Mouse (Mus musculus) gastrocnemius, adult 8-10 months (tissue): ENCODE data around the gene Olfr1087. TPM values are rescaled to one million over a fixed set of nuclear protein-coding genes. Genes with fewer than 3 reads are reported as not detected.
"Not testable (repeated sequence)": the region's sequence is repeated elsewhere in the genome, so short reads cannot be mapped to it uniquely, and the experiment has no call there.

Source experiments
- DNase-seq, 2 experiments: peaks; one replicate each; pipeline ENCODE4 v3.0.0; 2022; ENCODE audit warnings: low spot score in 2 of 2
- total RNA-seq, 4 experiments: library from RNA; stranded (reverse); gene quantifications; 2 replicates each; pipeline ENCODE4 v1.2.4; 2022

Gene Olfr1087
- total RNA-seq, result not detected

DNA sequence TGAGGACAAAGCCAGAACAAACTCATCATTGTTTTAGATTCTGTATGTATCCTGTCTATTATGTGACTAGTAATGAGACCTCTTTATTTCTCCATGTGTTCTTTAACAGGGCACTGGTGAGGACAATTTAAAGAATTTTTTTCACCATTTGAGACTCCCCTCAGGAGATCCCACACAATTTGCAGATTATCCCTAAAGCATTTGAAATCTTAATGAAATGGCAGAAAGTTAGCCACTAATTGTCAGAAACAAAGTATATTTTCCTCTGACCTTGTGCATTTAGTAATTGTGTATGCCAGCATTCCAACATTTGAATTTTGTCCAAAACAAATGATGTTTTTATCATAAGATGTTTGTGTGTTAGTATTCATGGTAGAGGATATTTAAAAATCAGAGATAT is at the start of gene Olfr1087:
TSS of gene Olfr1087 (minus strand) at position 101 of the 400 bp plus-strand sequence.
- no peak for DNase-seq

DNA sequence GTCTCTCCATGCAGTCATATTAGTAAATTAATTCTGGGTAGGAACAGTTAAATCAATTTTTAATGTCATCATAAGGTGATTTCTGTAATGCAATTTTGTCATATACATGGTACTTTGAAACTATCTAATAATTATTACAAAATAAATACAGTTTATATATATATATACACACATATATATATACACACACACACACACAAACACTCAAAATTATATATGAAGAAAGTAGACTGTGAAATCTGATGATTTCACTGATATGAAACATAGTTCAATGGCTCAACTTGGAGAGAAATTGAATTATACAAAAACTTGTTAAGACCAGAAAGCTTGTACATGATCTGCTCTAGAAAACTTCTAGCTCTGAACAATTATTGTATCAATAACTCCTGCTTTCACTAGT is 35.4 kb upstream of the Olfr1087 start, which contains the start of gene Olfr1089:
TSS of gene Olfr1089 (minus strand) at position 101 of the 400 bp plus-strand sequence.
- no peak for DNase-seq

DNA sequence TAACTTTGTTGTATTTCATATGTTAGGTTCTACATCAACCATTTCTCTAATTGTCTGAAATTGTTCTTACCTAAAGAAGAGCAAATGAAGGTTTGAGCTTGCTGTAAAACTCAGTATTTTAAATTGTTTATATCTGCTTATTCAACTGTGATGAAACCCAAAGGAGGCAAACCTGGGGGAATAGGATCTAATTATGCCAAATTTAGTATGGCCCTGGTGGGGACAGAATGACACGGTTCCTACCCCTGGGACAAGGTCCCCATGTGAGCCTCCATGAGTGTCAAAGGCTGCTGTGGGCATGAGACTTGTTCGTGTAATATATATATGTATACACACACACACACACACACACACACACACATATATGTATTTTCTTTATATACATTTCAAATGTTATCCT is 18.2 kb downstream of the Olfr1087 start, which contains the start of gene Olfr1086:
TSS of gene Olfr1086 (minus strand) at position 101 of the 400 bp plus-strand sequence.
- no peak for DNase-seq

DNA sequence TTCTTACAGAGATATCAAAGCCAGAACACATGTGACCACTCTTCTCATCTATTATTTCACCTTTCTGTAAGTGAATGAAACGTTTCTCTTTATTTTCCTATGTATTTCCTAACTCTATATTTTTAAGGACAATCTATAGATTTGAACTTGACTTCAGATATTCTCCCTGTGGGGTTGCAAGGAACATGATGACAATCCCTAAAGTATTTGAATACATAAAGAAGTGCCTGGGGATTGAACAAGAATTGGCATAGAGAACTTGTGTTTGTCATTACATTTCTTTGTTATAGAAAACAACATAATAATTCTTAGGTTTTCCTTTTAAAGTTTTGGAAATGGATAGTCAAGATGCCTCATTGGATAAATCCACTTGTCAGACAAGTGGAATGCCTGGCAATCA is 36.3 kb downstream of the Olfr1087 start, which contains the start of gene Olfr1085:
TSS of gene Olfr1085 (minus strand) at position 101 of the 400 bp plus-strand sequence.
- no peak for DNase-seq

DNA sequence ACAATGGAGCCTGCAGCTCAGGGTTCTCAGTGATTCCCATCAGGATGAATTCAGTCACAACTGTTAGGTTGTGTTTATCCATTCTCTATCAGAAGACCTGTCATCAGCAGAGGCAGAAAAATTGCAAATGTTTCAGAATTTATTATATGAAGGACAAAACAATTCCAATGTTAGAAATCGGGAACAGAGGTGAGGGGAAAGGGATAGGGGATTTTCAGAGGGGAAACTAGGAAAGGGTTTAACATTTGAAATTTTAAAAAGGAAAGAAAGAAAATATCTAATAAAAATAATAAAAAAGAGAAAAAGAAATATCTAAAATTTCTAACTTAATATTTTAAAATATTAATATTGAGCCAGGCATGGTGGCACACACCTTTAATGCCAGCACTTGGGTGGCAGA is 58.6 kb downstream of the Olfr1087 start, which contains the start of gene Olfr1084:
TSS of gene Olfr1084 (minus strand) at position 101 of the 400 bp plus-strand sequence.
- DNase-seq, result not testable (repeated sequence)

Other genes starting within 250 kb of the Olfr1087 start
- not detected for gene Olfr1065, start 247.8 kb downstream of the Olfr1087 start, total RNA-seq
- not detected for gene Olfr1066, start 242.1 kb downstream of the Olfr1087 start, total RNA-seq
- gene Olfr228, start 211.0 kb downstream of the Olfr1087 start, total RNA-seq, result not detected
- gene Olfr1076, start 189.9 kb downstream of the Olfr1087 start, total RNA-seq, result not detected
- gene Olfr1079, start 155.9 kb downstream of the Olfr1087 start, total RNA-seq, result not detected
- not detected for gene Olfr1080, start 140.2 kb downstream of the Olfr1087 start, total RNA-seq
- gene Olfr1082, start 99.4 kb downstream of the Olfr1087 start, total RNA-seq, result not detected
- gene Olfr1084, start 58.7 kb downstream of the Olfr1087 start, total RNA-seq, result not detected
- not detected for gene Olfr1085, start 36.4 kb downstream of the Olfr1087 start, total RNA-seq
- not detected for gene Olfr1086, start 18.3 kb downstream of the Olfr1087 start, total RNA-seq
- gene Olfr1089, start 35.3 kb upstream of the Olfr1087 start, total RNA-seq, result not detected
- not detected for gene Olfr1090, start 60.6 kb upstream of the Olfr1087 start, total RNA-seq
- gene Olfr1093, start 84.1 kb upstream of the Olfr1087 start, total RNA-seq, result not detected
- not detected for gene Olfr141, start 111.6 kb upstream of the Olfr1087 start, total RNA-seq
- gene Olfr1094, start 126.3 kb upstream of the Olfr1087 start, total RNA-seq, result not detected
- gene Olfr1095, start 153.3 kb upstream of the Olfr1087 start, total RNA-seq, result not detected
- not detected for gene Gm13723, start 176.4 kb upstream of the Olfr1087 start, total RNA-seq
- not detected for gene Olfr1097, start 193.8 kb upstream of the Olfr1087 start, total RNA-seq
- not detected for gene Olfr1098, start 226.2 kb upstream of the Olfr1087 start, total RNA-seq